Mouse (Mus musculus): ENCODE results near the gene Casp7. TPM values are rescaled to one million over a fixed set of nuclear protein-coding genes. Genes with fewer than 3 reads are reported as not detected.
"Not testable (repeated sequence)": the region's sequence is repeated elsewhere in the genome, so short reads cannot be mapped to it uniquely, and the experiment has no call there.

Casp7 gene
- polyA plus RNA-seq, 1 experiment from 2014 or later = 20.5 TPM

DNA sequence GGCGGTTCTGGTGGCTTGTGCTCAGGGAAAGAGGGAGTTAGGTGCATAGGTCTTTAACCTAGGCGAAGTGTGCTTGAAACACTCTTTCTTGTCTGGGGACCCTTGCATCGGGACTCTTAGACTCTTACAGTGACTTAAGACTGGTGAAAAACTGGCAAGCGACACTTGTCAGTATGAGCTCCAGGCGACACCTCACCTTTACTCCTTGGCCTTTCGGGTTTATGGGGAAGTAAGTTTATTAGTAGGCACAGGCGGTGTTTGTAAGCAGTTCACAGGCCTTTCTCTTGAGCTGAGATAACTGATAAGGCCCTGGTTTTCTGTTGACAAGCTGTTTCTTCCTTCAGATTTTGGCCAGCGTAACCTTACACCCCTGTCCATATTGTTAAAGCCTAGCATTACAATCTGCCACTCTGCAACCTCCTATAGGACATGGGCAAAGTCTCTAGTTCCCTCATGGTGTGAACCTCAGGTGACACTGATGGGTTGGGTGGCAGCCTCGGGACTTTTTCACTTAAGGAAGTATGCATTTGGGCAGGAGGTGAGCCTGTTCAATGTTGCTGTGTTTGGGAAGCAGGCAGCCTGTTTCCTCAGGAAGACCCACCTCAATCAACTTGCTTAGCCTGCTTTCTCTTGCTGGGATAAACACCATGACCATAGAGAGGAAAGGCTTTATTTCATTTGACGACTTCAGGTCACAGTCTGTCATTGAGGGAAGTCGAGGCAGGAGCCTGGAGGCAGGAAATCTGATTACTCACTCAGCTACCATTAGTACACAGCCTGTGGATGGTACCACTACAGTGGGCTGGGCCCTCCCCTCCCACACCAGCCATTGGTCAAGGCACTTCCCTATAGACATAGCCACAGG, 966 bp downstream of the Casp7 start:
- TF ChIP-seq CTCF (IDR thresholded peaks at IDR 0.05) = no peak
- H3K27me3 ChIP-seq = no peaks in the 10 kb centered on the region
- in situ Hi-C loops (cut with MboI; ENCODE audit: low pct_unique_long_range_greater_than_20kb) = no loop called here
- ChIA-PET POLR2A (no interaction called here), CTCF (interaction anchor here (1.1 to 1.8 kb wide), 2 partner anchors 26 to 379 kb away, joined by 3 to 4 read pairs; no protein-coding TSS in a partner anchor)
- ATAC-seq (no peak), DNase-seq (ENCODE audit: low read depth, low spot score) (no peak)

DNA sequence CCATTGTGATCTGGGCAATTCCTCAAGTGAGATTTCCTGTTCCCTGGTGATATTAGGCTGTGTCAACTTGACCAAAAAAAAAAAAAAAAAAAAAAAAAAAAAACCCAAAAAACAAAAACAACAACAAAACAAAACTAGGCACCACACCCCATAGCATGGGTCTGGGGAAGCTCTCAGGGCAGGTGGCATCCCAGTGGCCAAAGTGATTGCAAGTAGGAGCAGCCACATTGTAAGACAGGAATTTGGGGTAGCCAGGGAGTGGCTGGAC, 1.5 kb downstream of the Casp7 start:
- ChIA-PET POLR2A (no interaction called here), CTCF (interaction anchor here (1.1 to 1.8 kb wide), 2 partner anchors 25 to 378 kb away, joined by 3 to 4 read pairs; no protein-coding TSS in a partner anchor)
- TF ChIP-seq CTCF (IDR thresholded peaks at IDR 0.05) = no peak
- ATAC-seq = no peak
- in situ Hi-C loops (cut with MboI; ENCODE audit: low pct_unique_long_range_greater_than_20kb) = no loop called here
- H3K27me3 ChIP-seq = no peaks in the 10 kb centered on the region
- DNase-seq (ENCODE audit: low read depth, low spot score) = no peak

DNA sequence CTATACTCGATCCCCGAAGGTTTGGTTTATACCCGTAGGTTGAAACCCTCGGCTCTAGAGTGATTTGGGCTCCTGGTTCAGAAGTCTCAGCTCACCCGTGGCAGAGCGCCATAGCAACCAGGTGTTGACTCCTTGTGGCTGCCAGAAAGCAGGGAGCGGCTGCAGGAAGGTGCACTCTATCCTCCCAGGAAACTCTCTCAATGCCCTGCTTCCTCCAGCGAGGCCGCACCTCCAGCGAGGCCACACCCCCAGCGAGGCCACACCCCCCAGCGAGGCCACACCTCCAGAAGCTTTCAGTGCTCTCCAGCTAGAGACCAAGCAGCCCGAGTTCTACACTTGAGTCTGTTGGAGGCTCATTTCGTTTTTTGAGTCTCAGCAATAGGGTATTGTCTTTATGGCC, 3.3 kb downstream of the Casp7 start:
- ATAC-seq = no peak
- ChIA-PET POLR2A (interaction anchor here (1.1 kb wide), 1 partner anchor 18 kb away, joined by 4 read pairs; no protein-coding TSS in a partner anchor), CTCF (interaction anchor here (0.7 kb wide), 2 partner anchors 24 to 50 kb away, joined by 3 to 4 read pairs; no protein-coding TSS in a partner anchor)
- DNase-seq (ENCODE audit: low read depth, low spot score) = no peak
- no peaks in the 10 kb centered on the region for H3K27me3 ChIP-seq
- in situ Hi-C loops (cut with MboI; ENCODE audit: low pct_unique_long_range_greater_than_20kb) = no loop called here
- no peak for TF ChIP-seq CTCF (IDR thresholded peaks at IDR 0.05)

DNA sequence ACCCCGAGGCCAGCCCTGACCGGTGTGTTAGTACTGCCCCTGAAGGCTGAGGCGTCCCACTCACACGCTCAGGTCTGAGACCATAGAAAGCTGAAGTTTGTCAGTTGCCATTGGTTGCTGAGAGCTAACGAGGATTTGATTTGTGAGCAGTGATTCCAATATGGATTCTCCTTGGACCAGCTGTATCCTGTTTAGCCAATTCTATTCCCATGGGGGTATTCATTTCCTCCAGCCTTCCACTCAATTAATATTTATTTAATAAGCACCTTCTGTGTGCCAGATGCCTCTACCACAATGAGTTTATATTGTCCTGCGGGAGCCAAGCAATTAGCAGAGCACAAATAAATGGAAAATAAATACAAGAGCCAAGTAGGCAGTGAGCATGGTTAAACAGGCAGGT, 4.9 kb downstream of the Casp7 start:
- in situ Hi-C loops (cut with MboI; ENCODE audit: low pct_unique_long_range_greater_than_20kb) = no loop called here
- ATAC-seq (no peak), DNase-seq (ENCODE audit: low read depth, low spot score) (no peak)
- TF ChIP-seq CTCF (IDR thresholded peaks at IDR 0.05) = no peak
- ChIA-PET POLR2A (no interaction called here), CTCF (interaction anchor here (1.9 kb wide), 1 partner anchor 375 kb away, joined by 4 read pairs; no protein-coding TSS in a partner anchor)
- H3K27me3 ChIP-seq = no peaks in the 10 kb centered on the region

DNA sequence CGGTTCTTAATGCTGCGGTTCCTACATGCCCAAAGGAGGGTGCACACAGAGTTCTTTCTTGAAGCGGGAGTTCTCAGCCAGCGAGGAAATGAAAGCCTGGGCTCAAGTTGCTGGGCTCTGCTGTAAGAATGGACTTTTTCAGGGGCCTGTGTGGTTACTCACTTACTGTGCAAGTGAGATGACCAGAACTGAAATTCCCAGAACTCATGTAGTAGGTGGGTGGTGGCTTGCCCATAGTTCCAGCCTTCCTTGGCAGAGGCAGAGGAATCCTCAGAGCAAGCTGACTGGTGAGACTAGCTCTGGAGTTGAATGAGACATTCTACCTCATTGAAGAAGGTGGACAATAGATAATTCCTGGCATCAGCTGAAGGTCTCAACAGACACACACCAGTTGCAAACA, 8.9 kb downstream of the Casp7 start:
- no peak for TF ChIP-seq CTCF (IDR thresholded peaks at IDR 0.05)
- H3K27me3 ChIP-seq = no peaks in the 10 kb centered on the region
- in situ Hi-C loops (cut with MboI; ENCODE audit: low pct_unique_long_range_greater_than_20kb) = no loop called here
- DNase-seq (ENCODE audit: low read depth, low spot score) (no peak), ATAC-seq (peak; percentile 53)
- POLR2A ChIA-PET = interaction anchor here (0.5 kb wide), 1 partner anchor 246 kb away, joined by 3 read pairs; no protein-coding TSS in a partner anchor
- CTCF ChIA-PET = interaction anchor here (1.4 kb wide), 1 partner anchor 20 kb away, joined by 5 read pairs; no protein-coding TSS in a partner anchor

DNA sequence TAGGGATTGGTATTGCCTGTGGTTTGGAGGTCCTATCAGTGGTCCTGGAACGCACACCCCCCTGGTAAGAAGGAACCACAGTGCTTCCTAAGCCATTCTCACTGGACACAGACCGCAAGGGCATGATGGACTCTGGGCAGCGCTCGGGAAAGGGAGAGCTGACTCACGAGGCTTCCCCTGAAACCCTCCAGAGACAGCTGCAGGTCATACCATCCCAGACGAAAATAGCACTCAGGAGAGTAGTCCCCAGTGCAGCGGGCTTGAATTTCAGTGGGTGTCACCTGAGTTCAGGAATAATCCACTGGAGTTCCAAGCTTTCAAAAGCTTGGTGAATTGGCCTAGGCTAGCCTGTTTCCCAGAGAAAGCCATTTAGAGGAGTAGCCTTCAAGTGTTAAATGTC, 9.7 kb downstream of the Casp7 start:
- no peaks in the 10 kb centered on the region for H3K27me3 ChIP-seq
- no peak for TF ChIP-seq CTCF (IDR thresholded peaks at IDR 0.05)
- no peak for ATAC-seq
- no peak for DNase-seq (ENCODE audit: low read depth, low spot score)
- POLR2A ChIA-PET = no interaction called here
- CTCF ChIA-PET = interaction anchor here (0.9 to 1.4 kb wide), 3 partner anchors 21 to 32 kb away, joined by 4 to 5 read pairs (median 4); no protein-coding TSS in a partner anchor
- in situ Hi-C loops (cut with MboI; ENCODE audit: low pct_unique_long_range_greater_than_20kb) = no loop called here

DNA sequence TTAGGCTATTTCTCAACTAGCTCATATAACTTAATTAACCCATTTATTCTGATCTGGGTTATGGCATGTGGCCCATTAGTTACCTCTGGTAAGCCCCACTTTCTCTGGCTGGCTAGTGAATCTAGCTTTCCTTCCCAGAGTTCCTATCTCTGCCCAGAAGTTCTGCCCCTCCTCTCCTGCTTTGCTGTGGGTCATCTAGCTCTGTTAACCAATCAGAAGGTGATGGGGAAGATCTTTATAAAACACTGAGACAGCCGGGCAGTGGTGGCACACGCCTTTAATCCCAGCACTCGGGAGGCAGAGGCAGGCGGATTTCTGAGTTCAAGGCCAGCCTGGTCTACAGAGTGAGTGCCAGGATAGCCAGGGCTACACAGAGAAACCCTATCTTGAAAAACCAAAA, 13.0 kb downstream of the Casp7 start:
- CTCF ChIA-PET = interaction anchor here (1.0 kb wide), 1 partner anchor 13 kb away, joined by 6 read pairs; no protein-coding TSS in a partner anchor
- DNase-seq (ENCODE audit: low read depth, low spot score); POLR2A ChIA-PET; ATAC-seq; in situ Hi-C loops (cut with MboI; ENCODE audit: low pct_unique_long_range_greater_than_20kb); H3K27me3 ChIP-seq: not testable (repeated sequence)

DNA sequence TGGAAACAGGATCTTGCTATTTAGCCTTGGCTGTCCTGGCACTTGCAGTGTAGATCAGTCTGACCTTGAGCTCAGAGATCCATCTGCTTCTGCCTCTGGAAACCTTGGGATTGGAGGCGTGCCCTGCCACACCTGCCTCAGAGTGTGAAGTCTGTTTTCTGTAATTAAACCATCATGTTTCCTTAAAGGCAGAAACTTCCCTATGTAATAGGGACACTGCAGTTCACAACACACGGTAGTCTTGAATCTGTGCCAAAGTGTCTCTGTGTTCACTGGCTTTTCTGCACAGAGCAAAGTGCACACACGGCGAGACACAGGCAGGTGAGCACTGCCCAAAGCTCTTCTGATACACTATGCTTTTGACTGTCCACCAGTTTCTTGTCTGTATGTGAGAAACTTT, 21.5 kb downstream of the Casp7 start:
- ChIA-PET CTCF (interaction anchor here (0.7 to 1.4 kb wide), 3 partner anchors 66 to 358 kb away, joined by 3 to 4 read pairs (median 4); no protein-coding TSS in a partner anchor), POLR2A (interaction anchor here (0.8 to 0.9 kb wide), 2 partner anchors 10 to 18 kb away, joined by 3 to 4 read pairs; no protein-coding TSS in a partner anchor)
- TF ChIP-seq CTCF (IDR thresholded peaks at IDR 0.05) = no peak
- ATAC-seq (no peak), DNase-seq (ENCODE audit: low read depth, low spot score) (no peak)
- in situ Hi-C loops (cut with MboI; ENCODE audit: low pct_unique_long_range_greater_than_20kb) = no loop called here
- no peaks in the 10 kb centered on the region for H3K27me3 ChIP-seq

DNA sequence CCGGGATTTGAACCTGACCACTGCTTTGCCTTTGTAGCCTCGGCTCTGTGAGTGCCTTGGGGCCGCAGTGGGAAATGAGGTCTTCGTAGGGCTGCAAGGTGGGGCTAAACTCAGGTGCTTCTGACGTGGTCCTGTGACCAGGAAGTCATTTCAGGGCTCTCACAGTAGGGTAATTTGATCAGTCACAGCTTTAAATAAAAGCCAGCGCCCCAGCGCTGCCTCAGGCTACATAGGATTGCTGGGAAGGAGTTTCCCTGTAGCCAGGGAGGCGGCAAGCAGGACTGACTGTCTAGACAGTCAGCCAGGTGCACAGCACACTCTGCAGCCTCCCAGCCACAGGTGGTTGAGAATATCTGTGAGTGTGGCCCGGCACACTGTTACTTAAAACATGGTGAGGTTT, 22.5 kb downstream of the Casp7 start:
- no peak for DNase-seq (ENCODE audit: low read depth, low spot score)
- no peak for TF ChIP-seq CTCF (IDR thresholded peaks at IDR 0.05)
- in situ Hi-C loops (cut with MboI; ENCODE audit: low pct_unique_long_range_greater_than_20kb) = no loop called here
- H3K27me3 ChIP-seq = no peaks in the 10 kb centered on the region
- POLR2A ChIA-PET = no interaction called here
- CTCF ChIA-PET = no interaction called here
- ATAC-seq = no peak

DNA sequence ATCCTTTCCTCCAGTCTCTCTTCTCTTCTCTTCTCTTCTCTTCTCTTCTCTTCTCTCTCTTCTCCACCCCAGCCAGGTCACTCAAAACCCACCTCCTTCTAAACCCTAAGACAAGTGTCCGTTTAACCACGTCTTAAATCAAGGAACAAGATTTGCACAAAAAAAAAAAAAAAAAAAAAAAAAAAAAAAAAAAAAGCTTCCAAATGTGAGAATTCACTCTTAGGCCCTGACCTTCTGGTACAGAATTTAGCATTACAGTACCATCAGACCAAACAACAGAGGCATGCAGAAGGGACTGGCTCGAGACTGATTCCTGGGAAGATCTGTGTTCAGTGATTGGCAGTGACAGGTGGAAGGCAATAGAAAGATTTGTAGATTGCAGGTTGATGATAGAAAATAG, 23.4 kb downstream of the Casp7 start:
- DNase-seq (ENCODE audit: low read depth, low spot score) (no peak), ATAC-seq (no peak)
- no peaks in the 10 kb centered on the region for H3K27me3 ChIP-seq
- no peak for TF ChIP-seq CTCF (IDR thresholded peaks at IDR 0.05)
- ChIA-PET CTCF (no interaction called here), POLR2A (no interaction called here)
- in situ Hi-C loops (cut with MboI; ENCODE audit: low pct_unique_long_range_greater_than_20kb) = loop anchor here (5.0 to 10.0 kb wide), 2 partner anchors 357 to 484 kb away; no protein-coding TSS in a partner anchor

All from Patski (cell line).